Mouse (Mus musculus) ZHBTc4 (cell line): ENCODE results near the gene Aftph.
A peak's percentile ranks its signal among the peaks of the same experiment; 100 is the strongest.

ENCODE experiments used
- DNase-seq: peaks from one replicate; pipeline ENCODE4 v3.0.0-alpha.2; 2011; ENCODE audit warnings: low read depth, low spot score

Aftph gene

DNA sequence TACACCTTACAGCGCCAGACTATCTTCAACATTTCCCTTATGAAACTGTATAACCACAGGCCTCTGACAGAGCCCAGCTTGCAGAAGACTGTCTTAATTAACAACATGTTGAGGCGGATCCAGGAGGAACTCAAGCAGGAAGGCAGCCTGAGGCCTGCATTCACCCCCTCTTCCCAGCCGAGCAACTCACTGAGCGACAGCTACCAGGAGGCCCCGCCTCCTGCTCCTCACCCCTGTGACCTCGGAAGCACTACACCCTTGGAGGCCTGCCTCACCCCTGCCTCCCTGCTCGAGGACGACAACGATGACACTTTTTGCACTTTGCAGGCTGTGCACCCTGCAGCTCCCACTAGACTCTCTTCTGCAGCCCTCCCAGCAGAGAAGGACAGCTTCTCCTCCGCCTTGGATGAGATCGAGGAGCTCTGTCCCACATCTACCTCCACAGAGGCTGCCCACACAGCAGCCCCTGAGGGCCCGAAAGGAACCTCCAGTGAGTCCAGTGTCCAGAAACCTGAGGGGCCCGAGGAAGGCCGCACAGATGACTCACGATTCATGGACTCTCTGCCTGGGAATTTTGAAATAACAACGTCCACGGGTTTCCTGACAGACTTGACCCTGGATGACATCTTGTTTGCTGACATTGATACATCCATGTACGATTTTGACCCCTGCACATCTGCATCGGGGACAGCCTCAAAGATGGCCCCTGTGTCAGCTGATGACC lies 93.3 kb downstream of the Aftph start:
- peak; percentile 85 for DNase-seq

DNA sequence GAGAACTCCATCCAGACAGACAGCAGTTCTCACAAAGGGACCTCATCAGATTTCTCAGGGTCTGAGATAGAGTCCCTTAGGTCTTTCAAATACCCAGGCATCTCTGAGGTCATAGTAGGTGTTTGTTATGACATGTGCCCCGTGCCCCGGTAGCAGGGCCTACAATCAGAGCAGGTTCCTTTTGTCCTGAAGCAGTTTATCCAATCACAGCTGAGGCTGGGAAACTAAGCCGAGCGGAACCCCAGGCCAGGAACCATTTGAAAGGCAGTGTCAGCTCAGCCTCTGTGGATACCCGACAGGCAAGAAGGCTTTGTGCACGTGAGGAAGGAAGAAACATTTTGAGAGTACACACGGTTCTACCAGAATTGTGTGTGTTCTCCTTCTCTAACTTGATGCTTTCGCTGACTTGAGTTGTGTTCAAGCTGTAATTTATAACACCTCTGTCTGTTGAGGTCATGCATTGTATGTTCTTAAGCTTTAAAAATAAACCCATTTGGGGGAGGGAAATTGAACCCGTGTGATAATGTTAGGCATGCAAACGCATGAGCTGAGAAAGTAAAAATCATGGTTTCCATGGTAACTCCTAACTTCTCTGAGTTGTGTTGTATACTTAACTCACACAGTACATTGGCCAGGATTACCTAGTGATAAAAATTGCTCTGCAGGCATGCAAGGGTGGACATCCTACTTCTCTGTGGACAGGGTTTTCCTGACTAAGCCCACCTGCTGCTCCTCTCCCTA lies 94.2 kb downstream of the Aftph start:
- no peak for DNase-seq

DNA sequence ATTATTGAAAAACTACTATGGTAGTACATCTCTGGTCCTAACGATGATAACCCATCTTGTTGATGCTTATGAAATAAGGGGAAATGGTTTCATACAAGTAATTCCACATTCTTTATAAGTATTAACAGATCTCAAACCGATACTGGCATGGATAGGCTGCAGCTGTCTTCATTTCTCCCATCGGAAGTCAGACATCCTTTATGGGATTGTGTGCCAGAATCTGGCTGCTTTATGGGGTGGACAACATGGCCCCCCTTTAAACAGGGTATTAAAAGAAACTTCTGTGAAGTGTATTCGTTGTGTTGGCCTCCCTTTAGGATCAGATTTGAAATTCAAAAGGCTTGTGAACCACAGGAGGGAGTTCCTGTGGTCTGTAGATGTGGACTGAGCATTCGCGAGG lies 95.2 kb downstream of the Aftph start:
- no peak for DNase-seq

DNA sequence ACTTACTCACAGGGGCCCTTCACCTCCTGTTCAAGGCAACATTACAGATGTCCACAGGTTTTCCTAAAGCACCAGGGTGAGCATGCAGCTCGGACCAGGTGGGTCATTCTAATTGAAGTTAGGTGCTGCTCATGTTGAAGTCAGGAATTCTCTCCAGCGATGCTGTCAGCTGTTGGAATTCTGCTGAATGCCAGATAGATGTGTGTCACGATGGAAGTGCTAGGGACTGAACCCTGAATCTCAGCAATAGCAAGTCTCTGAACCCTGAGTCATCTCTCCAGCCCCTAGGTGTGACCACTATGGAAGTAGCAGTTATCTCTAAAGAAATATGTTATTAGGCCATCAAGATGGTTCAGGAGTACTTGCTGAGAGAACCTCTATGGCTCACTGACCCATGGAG lies 95.9 kb downstream of the Aftph start:
- DNase-seq = no peak

- no peak for DNase-seq
These were observed 96.5 kb downstream of the Aftph start for GRCm38 (mm10) chr11:20644872-20645271.

DNA sequence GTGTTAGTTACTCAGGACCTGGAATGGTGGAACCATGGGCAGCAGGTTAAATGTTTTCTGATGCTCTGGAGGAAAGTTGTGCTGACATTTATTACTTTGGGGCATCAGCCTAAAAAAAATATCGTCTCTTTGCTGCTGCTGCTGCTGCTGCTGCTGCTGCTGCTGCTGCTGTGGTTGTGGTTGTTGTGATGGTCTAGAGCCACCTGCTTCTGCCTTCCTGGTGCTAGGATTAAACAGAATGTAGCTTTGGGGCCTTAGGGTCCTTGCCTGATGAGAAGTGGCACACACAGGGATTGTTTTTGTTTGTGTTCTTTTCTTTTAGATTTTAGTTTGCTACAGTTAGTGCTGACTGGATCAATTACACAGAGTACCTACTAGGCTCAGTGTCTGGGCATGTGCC lies 97.2 kb downstream of the Aftph start:
- no peak for DNase-seq

- no peak for DNase-seq
These were observed 98.2 kb downstream of the Aftph start for GRCm38 (mm10) chr11:20643161-20643560.

DNA sequence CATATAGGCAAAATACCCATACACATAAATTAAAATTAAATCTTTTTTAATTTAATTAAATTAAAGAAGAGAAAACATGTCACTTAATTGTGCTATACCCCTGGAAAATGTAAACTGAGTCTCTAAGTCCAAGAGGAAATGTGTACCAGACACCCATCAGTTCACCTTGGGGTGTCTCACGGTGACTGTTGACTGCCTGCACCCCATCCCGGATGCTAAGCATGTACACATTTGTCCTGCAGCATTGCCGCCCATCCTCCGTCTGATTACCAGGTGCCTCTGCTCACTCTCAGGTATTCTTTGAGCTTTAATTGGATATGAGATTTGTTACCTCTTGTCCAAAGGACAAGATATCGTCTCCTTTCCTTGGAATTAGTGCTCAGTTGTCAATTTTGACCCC lies 99.1 kb downstream of the Aftph start:
- DNase-seq = no peak

DNA sequence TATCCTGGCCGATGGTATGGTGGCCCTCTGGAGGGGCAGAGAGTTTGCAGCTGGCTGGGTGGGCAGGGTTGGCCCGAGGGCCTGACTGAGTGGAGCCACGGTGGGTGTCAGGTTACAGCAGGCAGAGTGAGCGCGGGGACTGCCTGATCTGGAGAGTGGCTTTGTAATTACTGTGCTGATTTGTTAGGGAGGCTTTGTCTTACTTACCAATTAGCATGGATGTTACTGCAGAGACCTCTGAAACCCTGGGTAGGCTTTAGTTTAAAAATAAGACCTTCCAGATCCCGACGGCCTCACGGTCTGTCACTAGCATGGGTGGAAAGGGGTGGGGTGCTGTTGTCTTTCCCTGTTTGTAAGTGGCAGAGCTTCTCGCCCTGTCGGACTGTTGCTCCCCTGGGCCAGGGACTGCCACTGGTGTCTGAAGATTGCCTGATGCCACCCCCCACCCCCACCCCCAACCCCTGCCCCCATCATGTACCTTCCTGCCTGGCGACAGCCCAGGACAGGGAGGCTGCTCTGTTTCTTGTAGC lies 101.4 kb downstream of the Aftph start:
- DNase-seq = peak; percentile 68

DNA sequence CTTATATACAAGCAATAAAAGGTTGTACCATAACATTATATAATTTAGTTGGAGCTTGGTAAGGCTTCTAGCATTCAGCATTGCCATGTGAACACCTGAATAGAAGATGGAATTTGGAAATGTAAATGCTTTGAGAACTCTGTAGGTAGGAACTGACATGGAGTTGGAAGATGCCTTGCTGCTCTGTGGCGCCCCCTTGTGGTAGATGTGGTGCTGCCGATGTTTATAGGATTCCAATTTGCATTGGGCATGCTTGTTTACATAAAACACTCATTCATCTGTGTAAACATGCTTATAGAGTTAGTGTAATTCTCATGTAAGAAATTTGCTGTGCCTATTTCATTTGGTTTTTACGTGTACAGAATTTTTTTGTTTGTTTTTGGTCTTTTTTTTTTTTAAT lies 102.5 kb downstream of the Aftph start:
- DNase-seq = peak; percentile 84

- DNase-seq = no peak
These were observed 104.3 kb downstream of the Aftph start for GRCm38 (mm10) chr11:20637060-20637459.

DNA sequence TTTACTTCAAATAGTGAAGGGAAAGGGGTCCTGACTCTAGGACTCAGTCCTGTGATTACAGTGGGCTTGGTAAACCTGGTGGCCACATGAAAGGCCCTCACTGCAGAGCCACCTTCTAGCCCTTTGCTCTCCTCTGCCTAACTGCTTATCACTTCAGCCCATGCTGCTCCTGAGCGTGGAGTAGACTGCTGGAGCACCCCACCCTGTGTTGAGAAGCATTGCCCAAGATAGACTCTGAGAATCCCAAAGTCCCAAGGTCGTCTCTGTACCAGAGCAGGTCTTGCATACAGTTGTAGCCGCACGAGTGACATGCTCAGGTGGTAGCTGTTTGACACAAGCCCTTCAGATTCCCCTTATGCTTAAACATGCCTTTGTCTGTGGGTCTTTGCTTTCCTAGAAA lies 105.3 kb downstream of the Aftph start:
- no peak for DNase-seq

- no peak for DNase-seq
These were observed 105.7 kb downstream of the Aftph start for GRCm38 (mm10) chr11:20635646-20636045.
